Mouse (Mus musculus): ENCODE measurements around the gene Zglp1. TPM values are rescaled to one million over a fixed set of nuclear protein-coding genes. Genes with fewer than 3 reads are reported as not detected.
A peak's percentile ranks its signal among the peaks of the same experiment; 100 is the strongest.

The Zglp1 gene
- polyA plus RNA-seq, 1 experiment from 2014 or later = 0.78 TPM

- peak overlapping the region; percentile 29 for H3K4me2 ChIP-seq (ENCODE audit: low read length)
- H3K9me3 ChIP-seq (replicated peaks; ENCODE audit: control insufficient read depth, low read length, poor library complexity, severe bottlenecking) = no peaks in the 10 kb centered on the region
- H3K36me3 ChIP-seq (ENCODE audit: control insufficient read depth, insufficient read depth, low read length) = no peaks in the 10 kb centered on the region
- peaks cover 44% of the 10 kb centered on the region for H3K27me3 ChIP-seq (ENCODE audit: control insufficient read depth, insufficient read depth, low read depth, low read length)
- no peak for ATAC-seq
- H3K4me1 ChIP-seq (ENCODE audit: control insufficient read depth, insufficient read depth, low read length) = no peaks in the 10 kb centered on the region
- no peak overlapping the region for H3K9ac ChIP-seq (ENCODE audit: low read depth, low read length)
- H3K27ac ChIP-seq (ENCODE audit: low read length) = no peak overlapping the region
- H3K4me3 ChIP-seq (ENCODE audit: low read depth, low read length) = peak overlapping the region; percentile 6; the same call in 1 of the 2 replicates
- WGBS = 5% methylated on average over 29 of the region's 29 CpGs
These were observed 52.0 kb downstream of the Zglp1 start for GRCm38 (mm10) chr9:21014691-21015570.

MicroRNAs within 50 kb of the gene (microRNA counts, 519-probe panel; counts per million panel counts)
- 2,511 counts per million, percentile 75 among the panel's probes with 10 or more counts for microRNA mmu-miR-1900

Small RNA genes within 50 kb of the gene (microRNA-seq; reads per million reads assigned to microRNA genes)
- gene Mir1900 = not detected
- 0.86 reads per million for gene Mir7082

Other genes starting within 250 kb of the Zglp1 start
- not detected in 2 replicates for gene Rdh8, start 248.6 kb downstream of the Zglp1 start, polyA plus RNA-seq (2015; fragmentation: Nextera tagmentation; extraction: Ambion mirVana)
- 7.1 and 13.7 TPM in 2 replicates for gene A230050P20Rik, start 198.5 kb downstream of the Zglp1 start, polyA plus RNA-seq (2015; fragmentation: Nextera tagmentation; extraction: Ambion mirVana)
- gene Angptl6, start 187.4 kb downstream of the Zglp1 start, polyA plus RNA-seq (2015; fragmentation: Nextera tagmentation; extraction: Ambion mirVana) = 15.2 and 17.7 TPM in 2 replicates
- gene Ppan, start 178.9 kb downstream of the Zglp1 start, polyA plus RNA-seq (2015; fragmentation: Nextera tagmentation; extraction: Ambion mirVana) = 48.8 and 51.1 TPM in 2 replicates
- gene Eif3g, start 168.5 kb downstream of the Zglp1 start, polyA plus RNA-seq (2015; fragmentation: Nextera tagmentation; extraction: Ambion mirVana) = 243 TPM in 2 replicates
- gene Dnmt1, start 107.2 kb downstream of the Zglp1 start, polyA plus RNA-seq (2015; fragmentation: Nextera tagmentation; extraction: Ambion mirVana) = 67.7 and 71.7 TPM in 2 replicates
- gene S1pr2, start 90.3 kb downstream of the Zglp1 start, polyA plus RNA-seq (2015; fragmentation: Nextera tagmentation; extraction: Ambion mirVana) = 9.7 and 10.3 TPM in 2 replicates
- 101 and 104 TPM in 2 replicates for gene Mrpl4, start 64.4 kb downstream of the Zglp1 start, polyA plus RNA-seq (2015; fragmentation: Nextera tagmentation; extraction: Ambion mirVana)
- gene Icam1, start 51.1 kb downstream of the Zglp1 start, polyA plus RNA-seq (2015; fragmentation: Nextera tagmentation; extraction: Ambion mirVana) = 3.0 and 3.1 TPM in 2 replicates
- gene Icam4, start 37.7 kb downstream of the Zglp1 start, polyA plus RNA-seq (2015; fragmentation: Nextera tagmentation; extraction: Ambion mirVana) = 0.24 TPM in 1 of 2 replicates, not detected in the other
- gene Icam5, start 35.0 kb downstream of the Zglp1 start, polyA plus RNA-seq (2015; fragmentation: Nextera tagmentation; extraction: Ambion mirVana) = 2.2 and 2.5 TPM in 2 replicates
- gene Gm49373, start 6.0 kb upstream of the Zglp1 start, polyA plus RNA-seq (2015; fragmentation: Nextera tagmentation; extraction: Ambion mirVana) = 1.8 and 1.9 TPM in 2 replicates
- gene Fdx1l, start 6.5 kb upstream of the Zglp1 start, polyA plus RNA-seq (2015; fragmentation: Nextera tagmentation; extraction: Ambion mirVana) = 59.9 and 73.0 TPM in 2 replicates
- gene Gm38431, start 24.9 kb upstream of the Zglp1 start, polyA plus RNA-seq (2015; fragmentation: Nextera tagmentation; extraction: Ambion mirVana) = 1.6 and 1.9 TPM in 2 replicates
- gene Raver1, start 24.9 kb upstream of the Zglp1 start, polyA plus RNA-seq (2015; fragmentation: Nextera tagmentation; extraction: Ambion mirVana) = 28.9 and 30.4 TPM in 2 replicates
- 9.7 and 9.9 TPM in 2 replicates for gene Tyk2, start 64.2 kb upstream of the Zglp1 start, polyA plus RNA-seq (2015; fragmentation: Nextera tagmentation; extraction: Ambion mirVana)
- 199 and 227 TPM in 2 replicates for gene Cdc37, start 82.9 kb upstream of the Zglp1 start, polyA plus RNA-seq (2015; fragmentation: Nextera tagmentation; extraction: Ambion mirVana)
- 44.2 and 49.3 TPM in 2 replicates for gene Pde4a, start 98.6 kb upstream of the Zglp1 start, polyA plus RNA-seq (2015; fragmentation: Nextera tagmentation; extraction: Ambion mirVana)
- 68.0 and 69.9 TPM in 2 replicates for gene Keap1, start 172.3 kb upstream of the Zglp1 start, polyA plus RNA-seq (2015; fragmentation: Nextera tagmentation; extraction: Ambion mirVana)
- gene S1pr5, start 181.3 kb upstream of the Zglp1 start, polyA plus RNA-seq (2015; fragmentation: Nextera tagmentation; extraction: Ambion mirVana) = 3.7 and 4.3 TPM in 2 replicates
- gene Atg4d, start 198.2 kb upstream of the Zglp1 start, polyA plus RNA-seq (2015; fragmentation: Nextera tagmentation; extraction: Ambion mirVana) = 43.0 and 47.9 TPM in 2 replicates
- 17.0 and 18.3 TPM in 2 replicates for gene Kri1, start 220.9 kb upstream of the Zglp1 start, polyA plus RNA-seq (2015; fragmentation: Nextera tagmentation; extraction: Ambion mirVana)
- gene Cdkn2d, start 224.3 kb upstream of the Zglp1 start, polyA plus RNA-seq (2015; fragmentation: Nextera tagmentation; extraction: Ambion mirVana) = 98.9 and 117 TPM in 2 replicates
- gene Ap1m2, start 245.2 kb upstream of the Zglp1 start, polyA plus RNA-seq (2015; fragmentation: Nextera tagmentation; extraction: Ambion mirVana) = 1.6 and 2.1 TPM in 2 replicates